Mouse (Mus musculus) liver, embryonic 14.5 days (tissue): ENCODE data around the gene Gtf2h4.

Source experiments
- CTCF ChIP-seq: IDR thresholded peaks from 2 replicates; pipeline ENCODE4 v1.5.1; 2016; ENCODE audit warnings: antibody characterized with exemption, low read depth, control low read depth
- EP300 ChIP-seq: IDR thresholded peaks from 2 replicates; pipeline ENCODE4 v1.6.1; 2016; ENCODE audit warnings: antibody characterized with exemption, low read depth

DNA sequence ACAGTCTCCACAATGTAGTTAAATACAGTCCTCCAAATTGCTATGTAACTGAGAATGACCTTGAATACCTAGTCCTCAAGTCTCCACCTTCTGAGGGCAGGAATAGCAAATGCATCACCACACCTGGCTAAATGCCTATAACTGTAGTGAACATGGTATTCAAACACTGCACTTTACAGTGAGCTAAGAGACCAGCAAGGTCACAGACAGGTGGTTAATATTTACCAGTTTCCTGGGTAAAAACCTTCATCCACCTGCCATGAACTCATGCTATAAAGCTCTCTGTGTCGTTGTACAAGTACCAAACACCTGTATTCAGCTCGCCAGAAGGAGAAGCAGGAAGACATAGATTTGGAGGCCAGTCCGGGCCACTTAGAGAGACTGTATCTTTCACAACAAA, 42.6 kb upstream of the Gtf2h4 start:
- TF ChIP-seq CTCF, result no peak
- TF ChIP-seq EP300, result no peak
